Mouse (Mus musculus): ENCODE results near the gene Brk1. TPM values are rescaled to one million over a fixed set of nuclear protein-coding genes. Genes with fewer than 3 reads are reported as not detected.
A peak's percentile ranks its signal among the peaks of the same experiment; 100 is the strongest.

Brk1 gene
- total and polyA plus RNA-seq, 3 experiments, result 112 to 245 (median 142) TPM

GRCm38 (mm10) chr6:113661353-113662241 is 57.0 kb downstream of the Brk1 start (continued):
- peak; percentile 98 for TF ChIP-seq SIN3A (IDR thresholded peaks at IDR 0.05; ENCODE audit: low read length)

- Histone ChIP-seq H3K27ac (ENCODE audit: insufficient read depth, low read depth) (peak overlapping the region; percentile 99), H3K27me3 (replicated peaks) (no peaks in the 10 kb centered on the region), H3K9ac (ENCODE audit: insufficient read depth, low read depth) (no peak overlapping the region), H3K9me3 (replicated peaks; ENCODE audit: low read length) (peaks cover 5% of the 10 kb centered on the region), H3K79me2 (replicated peaks; ENCODE audit: control insufficient read depth, extremely low read depth, insufficient read depth, poor library complexity, severe bottlenecking) (peaks cover 42% of the 10 kb centered on the region), H3K4me1 (ENCODE audit: control insufficient read depth in 1 of 2, insufficient read depth in 2 of 2) (peaks cover 53 to 80% of the 10 kb centered on the region in 2 experiments), H3K4me3 (replicated peaks in 1 of 3; ENCODE audit: low read depth in 2 of 3, low read length in 2 of 3, poor library complexity in 1 of 3) (no peak overlapping the region), H3K36me3 (replicated peaks in 1 of 2; ENCODE audit: control insufficient read depth in 1 of 2, insufficient read depth in 1 of 2, low read length in 1 of 2) (peaks cover 26 to 48% of the 10 kb centered on the region in 2 experiments), H3K4me2 (ENCODE audit: insufficient read depth, low read depth, poor library complexity, severe bottlenecking) (0 out of 2 replicates have a peak overlapping the region, but pooled peaks have one; percentile 11)
- in situ Hi-C loops (cut with MboI; ENCODE audit: low pct_ligation_motif_present, low pct_unique_long_range_greater_than_20kb, low sequenced_read_pairs) (no loop called here), dilution Hi-C loops (cut with MboI; ENCODE audit: extremely low pct_ligation_motif_present, extremely low pct_unique_long_range_greater_than_20kb, low sequenced_read_pairs) (no loop called here)
- TF ChIP-seq ETS1 (conservative IDR thresholded peaks at IDR 0.05; ENCODE audit: low read depth, low read length) (peak; percentile 52), TBP (conservative IDR thresholded peaks at IDR 0.05; ENCODE audit: low read depth, low read length) (no peak), RCOR1 (conservative IDR thresholded peaks at IDR 0.05; ENCODE audit: low read depth, low read length) (0 out of 2 replicates have a peak, but pooled peaks have one; percentile 27), EP300 (IDR thresholded peaks at IDR 0.05; ENCODE audit: low read length) (peak; percentile 74), CTCF (conservative IDR thresholded peaks at IDR 0.05 in 1 of 2, IDR thresholded peaks at IDR 0.05 in 1 of 2; ENCODE audit: low read depth in 2 of 2, low read length in 2 of 2) (peak in 1 of 2 experiments; percentile 25; a peak in 2 of 4 replicates), USF2 (conservative IDR thresholded peaks at IDR 0.05; ENCODE audit: low read depth, low read length) (no peak), MAX (IDR thresholded peaks at IDR 0.05; ENCODE audit: low read length) (peak; percentile 24; the same call in 1 of the 2 replicates), MEF2A (IDR thresholded peaks at IDR 0.05; ENCODE audit: borderline replicate concordance, low read depth, low read length) (peak; percentile 30; the same call in 1 of the 2 replicates), ZNF384 (IDR thresholded peaks at IDR 0.05; ENCODE audit: low read depth, low read length) (peak; percentile 62), IRF4 (IDR thresholded peaks at IDR 0.05; ENCODE audit: low read depth, low read length) (no peak; the same call in 1 of the 2 replicates)
- no peak for DNase-seq (ENCODE audit: extremely low read depth)
Measured at GRCm38 (mm10) chr6:113662964-113663700, 58.6 kb downstream of the Brk1 start.

- no peaks in the 10 kb centered on the region for H3K27me3 ChIP-seq (replicated peaks)
- peaks cover 32% of the 10 kb centered on the region for H3K79me2 ChIP-seq (replicated peaks; ENCODE audit: control insufficient read depth, extremely low read depth, insufficient read depth, poor library complexity, severe bottlenecking)
- H3K36me3 ChIP-seq (replicated peaks in 1 of 2; ENCODE audit: control insufficient read depth in 1 of 2, insufficient read depth in 1 of 2, low read length in 1 of 2), result peaks cover 22 to 42% of the 10 kb centered on the region in 2 experiments
- in situ Hi-C loops (cut with MboI; ENCODE audit: low pct_ligation_motif_present, low pct_unique_long_range_greater_than_20kb, low sequenced_read_pairs) (no loop called here), dilution Hi-C loops (cut with MboI; ENCODE audit: extremely low pct_ligation_motif_present, extremely low pct_unique_long_range_greater_than_20kb, low sequenced_read_pairs) (no loop called here)
- no peak overlapping the region for H3K4me3 ChIP-seq (replicated peaks in 1 of 3; ENCODE audit: low read depth in 2 of 3, low read length in 2 of 3, poor library complexity in 1 of 3)
- DNase-seq (ENCODE audit: extremely low read depth), result peak; percentile 58
- peaks cover 49 to 75% of the 10 kb centered on the region in 2 experiments for H3K4me1 ChIP-seq (ENCODE audit: control insufficient read depth in 1 of 2, insufficient read depth in 2 of 2)
- H3K9ac ChIP-seq (ENCODE audit: insufficient read depth, low read depth), result peak overlapping the region; percentile 30; the same call in 1 of the 2 replicates
- peak overlapping the region; percentile 31 for H3K4me2 ChIP-seq (ENCODE audit: insufficient read depth, low read depth, poor library complexity, severe bottlenecking)
- H3K9me3 ChIP-seq (replicated peaks; ENCODE audit: low read length), result peaks cover 5% of the 10 kb centered on the region
- peak overlapping the region; percentile 48 for H3K27ac ChIP-seq (ENCODE audit: insufficient read depth, low read depth)
- TF ChIP-seq GABPA (IDR thresholded peaks at IDR 0.05; ENCODE audit: insufficient replicate concordance, low read depth, low read length) (no peak), ETS1 (conservative IDR thresholded peaks at IDR 0.05; ENCODE audit: low read depth, low read length) (peak; percentile 95), MEF2A (IDR thresholded peaks at IDR 0.05; ENCODE audit: borderline replicate concordance, low read depth, low read length) (peak; percentile 91), USF1 (IDR thresholded peaks at IDR 0.05; ENCODE audit: low read depth, low read length) (no peak), POLR2A (IDR thresholded peaks at IDR 0.05; ENCODE audit: low read depth, low read length) (no peak), JUN (IDR thresholded peaks at IDR 0.05; ENCODE audit: insufficient read depth, low read depth, low read length) (peak; percentile 50; the same call in 1 of the 2 replicates), CTCF (conservative IDR thresholded peaks at IDR 0.05 in 1 of 2, IDR thresholded peaks at IDR 0.05 in 1 of 2; ENCODE audit: low read depth in 2 of 2, low read length in 2 of 2) (no peak), IRF4 (IDR thresholded peaks at IDR 0.05; ENCODE audit: low read depth, low read length) (peak; percentile 92), TCF12 (IDR thresholded peaks at IDR 0.05; ENCODE audit: low read depth, low read length) (peak; percentile 73), TBP (conservative IDR thresholded peaks at IDR 0.05; ENCODE audit: low read depth, low read length) (no peak), NRF1 (IDR thresholded peaks at IDR 0.05; ENCODE audit: low read depth, low read length) (no peak), BHLHE40 (IDR thresholded peaks at IDR 0.05; ENCODE audit: low read depth, low read length) (peak; percentile 94), SIN3A (IDR thresholded peaks at IDR 0.05; ENCODE audit: low read length) (no peak), HCFC1 (IDR thresholded peaks at IDR 0.05; ENCODE audit: low read depth, low read length) (peak; percentile 25; the same call in 1 of the 2 replicates), POLR2AphosphoS2 (IDR thresholded peaks at IDR 0.05; ENCODE audit: low read depth, low read length) (no peak), JUND (conservative IDR thresholded peaks at IDR 0.05; ENCODE audit: low read depth, low read length) (peak; percentile 60; the same call in 1 of the 2 replicates), NELFE (IDR thresholded peaks at IDR 0.05; ENCODE audit: low read depth, low read length) (no peak), KAT2A (IDR thresholded peaks at IDR 0.05; ENCODE audit: insufficient replicate concordance, low read length) (no peak), MAZ (IDR thresholded peaks at IDR 0.05; ENCODE audit: low read depth, low read length) (no peak), MAX (IDR thresholded peaks at IDR 0.05; ENCODE audit: low read length) (peak; percentile 38; the same call in 1 of the 2 replicates)
Measured at GRCm38 (mm10) chr6:113664305-113664704, 59.7 kb downstream of the Brk1 start.
